Mouse (Mus musculus): ENCODE data around the gene Pax2. TPM values are rescaled to one million over a fixed set of nuclear protein-coding genes. Genes with fewer than 3 reads are reported as not detected.

Pax2 gene
- polyA plus RNA-seq, 1 experiment: not detected

DNA sequence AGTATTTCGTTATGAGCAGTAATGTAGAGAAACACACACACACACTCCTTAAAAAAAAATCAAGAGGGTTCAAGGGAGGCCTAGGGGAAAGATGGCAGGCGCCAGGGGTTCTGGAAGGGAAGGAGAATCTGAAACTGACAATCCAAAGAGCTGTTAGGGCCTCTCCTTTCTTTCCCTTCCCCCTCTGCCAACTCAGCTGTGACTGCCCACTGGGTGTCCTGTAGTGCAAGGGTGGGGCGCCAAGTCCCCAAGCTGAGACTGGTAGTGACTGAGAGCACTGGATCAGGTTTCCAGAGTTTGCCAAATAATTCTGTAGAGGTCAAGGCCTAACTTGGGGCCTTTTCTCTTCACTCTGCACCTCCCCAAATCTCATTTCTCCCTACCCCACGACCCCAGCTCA lies 8.4 kb upstream of the Pax2 start:
- Histone ChIP-seq H3K4me1 (ENCODE audit: control insufficient read depth, insufficient read depth, low read length) (no peaks in the 10 kb centered on the region), H3K4me3 (ENCODE audit: insufficient read depth, low read length) (no peak overlapping the region), H3K27ac (ENCODE audit: insufficient read depth, low read length) (no peak overlapping the region)
- TF ChIP-seq POLR2A (IDR thresholded peaks at IDR 0.05; ENCODE audit: low read depth, low read length) (no peak), CTCF (IDR thresholded peaks at IDR 0.05; ENCODE audit: borderline replicate concordance, insufficient read depth, low read length) (no peak)

DNA sequence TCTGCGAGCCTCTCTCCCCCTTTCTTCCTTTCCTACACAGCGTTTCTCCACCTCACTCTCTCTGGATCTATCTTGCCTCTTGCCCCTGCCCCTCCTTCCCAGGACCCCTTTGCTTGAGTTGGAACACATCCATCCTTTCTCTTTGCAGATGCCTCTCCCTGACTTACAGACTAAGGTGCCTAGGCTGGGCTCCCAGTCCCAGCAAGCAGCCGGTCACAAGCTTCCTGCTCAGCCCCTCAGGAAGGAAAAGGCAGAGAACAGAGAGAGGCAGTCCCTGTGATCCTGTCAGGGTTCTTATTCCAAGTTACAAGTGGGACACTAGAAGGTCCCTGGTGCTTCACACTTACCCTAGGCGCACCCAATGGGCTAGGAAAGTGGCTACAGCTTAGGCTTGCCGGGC lies 7.6 kb upstream of the Pax2 start:
- TF ChIP-seq POLR2A (IDR thresholded peaks at IDR 0.05; ENCODE audit: low read depth, low read length): no peak
- TF ChIP-seq CTCF (IDR thresholded peaks at IDR 0.05; ENCODE audit: borderline replicate concordance, insufficient read depth, low read length): no peak
- Histone ChIP-seq H3K27ac (ENCODE audit: insufficient read depth, low read length) (no peak overlapping the region), H3K4me1 (ENCODE audit: control insufficient read depth, insufficient read depth, low read length) (no peaks in the 10 kb centered on the region), H3K4me3 (ENCODE audit: insufficient read depth, low read length) (no peak overlapping the region)

DNA sequence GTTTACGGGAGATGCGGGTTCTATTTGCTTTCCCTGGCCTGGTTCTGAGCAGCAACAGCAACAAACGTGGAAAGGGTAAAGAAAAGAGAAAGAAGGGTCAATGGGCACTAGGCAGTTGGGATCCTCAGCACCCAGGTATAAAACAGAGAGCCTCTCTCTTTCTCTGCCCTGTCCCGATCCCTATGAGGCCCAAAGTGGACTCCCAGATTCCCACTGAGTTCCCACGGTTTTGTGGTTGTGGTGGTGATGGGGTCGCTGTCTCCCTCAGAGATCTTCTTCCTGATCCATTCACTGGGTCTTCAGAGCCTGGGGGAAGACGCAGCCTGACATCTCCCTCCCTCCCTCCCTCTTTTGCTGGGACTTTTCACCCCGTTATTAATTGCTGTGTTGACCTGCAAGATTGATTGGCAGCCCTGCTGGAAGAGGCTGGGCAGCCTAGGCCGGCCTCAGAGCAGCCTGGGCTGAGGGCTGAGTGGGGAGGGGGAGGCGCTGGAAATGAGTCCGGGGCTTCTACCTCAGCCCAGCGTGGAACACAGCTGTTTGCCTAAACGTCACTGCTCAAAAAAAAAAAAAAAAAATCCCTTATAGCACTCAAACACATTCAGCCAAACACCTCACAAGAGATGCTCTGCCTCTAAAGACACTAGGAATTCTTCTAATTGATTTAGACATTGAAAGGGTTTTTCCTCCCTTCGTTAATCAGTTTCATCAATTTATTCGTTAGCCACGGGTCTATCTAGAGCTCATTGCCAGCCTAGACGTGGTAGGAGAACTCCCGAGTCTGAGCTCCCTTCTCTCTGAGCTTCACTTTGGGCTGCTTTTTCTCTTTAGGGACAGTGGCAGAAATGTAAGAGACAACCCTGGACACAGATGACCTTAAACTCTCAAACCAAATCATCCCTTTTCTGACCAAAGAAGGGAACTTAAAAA lies 6.5 kb upstream of the Pax2 start:
- no peak overlapping the region for H3K4me3 ChIP-seq (ENCODE audit: insufficient read depth, low read length)
- no peaks in the 10 kb centered on the region for H3K4me1 ChIP-seq (ENCODE audit: control insufficient read depth, insufficient read depth, low read length)
- TF ChIP-seq CTCF (IDR thresholded peaks at IDR 0.05; ENCODE audit: borderline replicate concordance, insufficient read depth, low read length): no peak
- TF ChIP-seq POLR2A (IDR thresholded peaks at IDR 0.05; ENCODE audit: low read depth, low read length): no peak
- H3K27ac ChIP-seq (ENCODE audit: insufficient read depth, low read length): no peak overlapping the region

DNA sequence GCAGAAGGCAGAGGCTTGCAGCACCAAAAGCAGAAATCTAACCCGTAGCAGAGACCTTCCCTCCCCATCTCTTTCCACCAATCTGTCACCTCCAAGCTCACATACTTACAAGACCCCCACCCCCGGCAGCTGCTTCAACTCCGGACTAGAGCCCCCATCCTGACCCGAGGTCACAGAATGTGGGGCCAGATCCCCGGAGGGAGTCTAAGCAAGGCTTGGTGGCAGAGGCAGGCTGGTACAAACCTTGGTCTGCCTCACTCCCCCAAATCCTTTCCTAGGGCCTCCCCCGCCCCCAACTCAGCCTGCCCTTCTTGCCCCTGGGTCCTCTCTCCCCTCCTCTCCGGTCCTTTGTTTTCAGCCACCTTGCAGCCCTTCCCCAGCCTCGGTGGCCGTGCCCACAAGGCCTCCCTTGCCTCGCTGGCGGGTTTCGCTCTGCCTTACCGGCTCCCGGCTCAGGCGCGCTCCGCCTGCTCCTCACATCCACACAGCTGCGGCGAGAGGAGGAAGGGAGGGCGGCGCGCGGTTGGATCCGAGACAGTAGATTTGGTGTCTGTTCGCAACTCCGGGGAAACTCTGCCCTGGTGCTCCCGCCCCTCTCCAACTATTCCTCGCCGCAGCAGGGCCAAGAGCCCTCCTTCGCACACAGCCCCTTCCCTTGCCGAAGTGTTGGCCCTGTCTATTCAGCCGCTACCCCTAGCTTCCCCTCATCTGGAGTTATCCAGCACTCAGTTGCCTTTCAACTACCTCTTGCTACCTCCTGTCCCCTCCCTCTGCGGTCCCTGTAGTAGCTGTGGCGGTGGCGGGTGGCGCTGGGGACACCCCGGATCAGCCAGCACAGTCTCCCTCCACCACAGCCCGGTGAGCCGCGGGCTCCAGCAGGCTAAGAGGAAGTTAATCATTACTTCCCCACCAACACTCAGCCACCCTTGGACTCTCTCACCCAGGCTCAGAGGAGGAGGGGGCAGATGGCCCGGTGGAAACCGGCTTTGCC lies 5.5 kb upstream of the Pax2 start:
- no peak for TF ChIP-seq POLR2A (IDR thresholded peaks at IDR 0.05; ENCODE audit: low read depth, low read length)
- no peak for TF ChIP-seq CTCF (IDR thresholded peaks at IDR 0.05; ENCODE audit: borderline replicate concordance, insufficient read depth, low read length)
- no peak overlapping the region for H3K4me3 ChIP-seq (ENCODE audit: insufficient read depth, low read length)
- no peak overlapping the region for H3K27ac ChIP-seq (ENCODE audit: insufficient read depth, low read length)
- H3K4me1 ChIP-seq (ENCODE audit: control insufficient read depth, insufficient read depth, low read length): no peaks in the 10 kb centered on the region

DNA sequence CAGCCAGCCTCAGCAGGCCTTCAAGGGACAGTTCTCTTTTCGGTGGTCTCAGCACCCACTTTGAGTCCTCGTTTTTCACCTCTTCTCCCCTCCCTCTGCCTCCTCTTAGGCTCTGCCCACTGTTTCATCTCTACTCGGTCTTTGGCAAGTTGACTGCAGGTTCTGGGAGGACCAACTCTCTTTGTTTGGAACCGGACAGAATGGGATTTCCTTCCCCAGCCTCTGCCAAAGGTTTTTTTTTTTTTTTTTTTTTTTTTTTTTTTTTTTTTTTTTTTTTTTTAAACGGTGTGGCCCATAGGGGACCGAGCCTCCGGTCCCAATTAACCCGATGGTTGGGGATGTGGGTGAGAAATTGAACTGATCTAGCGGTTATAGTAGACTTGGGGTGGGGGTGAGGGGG lies 4.8 kb upstream of the Pax2 start:
- TF ChIP-seq POLR2A (IDR thresholded peaks at IDR 0.05; ENCODE audit: low read depth, low read length) (no peak), CTCF (IDR thresholded peaks at IDR 0.05; ENCODE audit: borderline replicate concordance, insufficient read depth, low read length) (no peak)
- H3K27ac ChIP-seq (ENCODE audit: insufficient read depth, low read length): no peak overlapping the region
- H3K4me1 ChIP-seq (ENCODE audit: control insufficient read depth, insufficient read depth, low read length): 0 out of 2 replicates have a peak, but pooled peaks cover 4% of the 10 kb centered on the region
- H3K4me3 ChIP-seq (ENCODE audit: insufficient read depth, low read length): no peak overlapping the region

DNA sequence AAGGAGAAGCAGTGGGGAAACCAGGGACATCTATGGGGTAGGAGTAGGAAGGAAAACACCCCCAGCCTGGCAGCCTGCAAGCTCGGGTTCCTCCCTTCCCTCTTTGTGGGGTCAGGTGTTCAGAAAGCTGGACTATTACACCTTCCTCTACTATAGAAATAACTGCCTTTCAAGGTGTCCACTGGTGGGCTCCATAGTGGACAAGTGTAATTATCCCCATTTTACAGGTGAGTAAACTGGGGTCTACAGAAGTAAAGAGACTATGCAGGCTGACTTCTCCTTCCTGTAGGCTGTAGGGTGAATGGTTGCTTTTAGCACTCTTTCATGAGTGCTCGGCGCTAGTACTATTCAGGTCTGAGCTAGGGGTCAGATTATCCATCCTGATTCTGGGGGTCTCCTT lies 4.3 kb upstream of the Pax2 start:
- TF ChIP-seq CTCF (IDR thresholded peaks at IDR 0.05; ENCODE audit: borderline replicate concordance, insufficient read depth, low read length): no peak
- TF ChIP-seq POLR2A (IDR thresholded peaks at IDR 0.05; ENCODE audit: low read depth, low read length): no peak
- Histone ChIP-seq H3K4me1 (ENCODE audit: control insufficient read depth, insufficient read depth, low read length) (0 out of 2 replicates have a peak, but pooled peaks cover 4% of the 10 kb centered on the region), H3K27ac (ENCODE audit: insufficient read depth, low read length) (no peak overlapping the region), H3K4me3 (ENCODE audit: insufficient read depth, low read length) (no peak overlapping the region)

DNA sequence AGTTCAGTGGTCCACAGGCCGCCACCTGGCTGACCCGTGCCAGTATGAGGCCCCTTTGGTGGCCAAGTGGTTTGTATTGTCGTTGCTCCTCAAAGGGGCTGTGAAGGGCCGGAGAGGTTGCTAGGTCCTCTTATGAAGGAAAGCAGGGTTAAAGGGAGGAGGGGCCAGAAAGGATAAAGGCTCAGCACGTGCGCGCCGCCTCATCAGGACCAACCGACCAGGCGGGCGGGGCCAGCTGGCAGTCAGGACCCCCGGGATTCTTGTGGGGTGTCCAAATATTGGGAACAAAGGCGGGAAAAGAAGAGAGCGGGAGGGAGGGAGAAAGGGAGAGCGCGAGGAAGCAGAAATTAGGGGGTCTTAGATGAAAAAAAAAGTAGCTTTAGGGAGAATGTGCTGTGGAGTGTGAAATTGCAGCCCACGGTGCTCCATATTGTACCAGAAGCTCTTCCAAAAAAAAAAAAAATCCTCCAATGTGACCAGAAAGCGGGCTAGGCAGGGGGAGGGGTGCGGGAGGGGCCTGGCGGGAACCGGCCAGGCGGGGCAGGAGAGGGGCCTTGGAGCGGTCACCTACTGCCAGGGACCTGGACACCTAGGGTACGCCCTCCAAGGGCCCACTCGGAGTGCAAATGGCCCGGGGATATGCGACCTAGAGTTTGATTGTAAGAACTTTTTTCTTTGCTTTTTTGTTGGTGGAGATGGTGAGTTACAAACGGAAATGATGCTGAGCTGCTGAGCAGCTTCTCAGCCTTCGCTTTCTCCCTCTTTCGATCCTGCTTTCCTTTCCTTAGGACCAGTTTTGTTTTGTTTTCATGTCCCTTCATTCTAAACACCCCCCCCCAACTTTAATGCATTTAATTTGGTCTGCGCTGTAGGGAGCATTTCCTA lies 3.5 kb upstream of the Pax2 start:
- TF ChIP-seq POLR2A (IDR thresholded peaks at IDR 0.05; ENCODE audit: low read depth, low read length) (no peak), CTCF (IDR thresholded peaks at IDR 0.05; ENCODE audit: borderline replicate concordance, insufficient read depth, low read length) (no peak)
- H3K27ac ChIP-seq (ENCODE audit: insufficient read depth, low read length): no peak overlapping the region
- H3K4me1 ChIP-seq (ENCODE audit: control insufficient read depth, insufficient read depth, low read length): 0 out of 2 replicates have a peak, but pooled peaks cover 4% of the 10 kb centered on the region
- H3K4me3 ChIP-seq (ENCODE audit: insufficient read depth, low read length): no peak overlapping the region

DNA sequence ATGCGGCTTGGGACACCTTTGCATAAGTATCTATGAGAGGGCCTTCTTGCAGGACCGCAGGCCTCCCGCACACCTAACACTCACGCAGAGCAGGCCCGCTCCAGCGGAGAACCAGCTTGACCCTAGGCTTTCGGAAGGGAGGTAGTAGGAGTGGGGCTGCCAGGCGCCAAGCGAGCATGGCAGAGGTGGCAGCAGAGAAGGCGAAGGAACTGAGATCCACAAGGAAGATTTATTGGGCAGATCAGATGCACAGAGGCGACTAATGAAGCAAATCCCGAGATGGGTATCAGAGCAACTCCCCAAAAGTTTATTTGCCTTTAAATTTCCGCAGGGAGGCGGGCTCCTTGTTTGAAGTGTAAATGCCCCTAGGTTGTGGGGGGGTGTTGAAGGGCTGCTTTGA lies 2.5 kb upstream of the Pax2 start:
- TF ChIP-seq POLR2A (IDR thresholded peaks at IDR 0.05; ENCODE audit: low read depth, low read length) (no peak), CTCF (IDR thresholded peaks at IDR 0.05; ENCODE audit: borderline replicate concordance, insufficient read depth, low read length) (no peak)
- Histone ChIP-seq H3K4me1 (ENCODE audit: control insufficient read depth, insufficient read depth, low read length) (0 out of 2 replicates have a peak, but pooled peaks cover 4% of the 10 kb centered on the region), H3K27ac (ENCODE audit: insufficient read depth, low read length) (no peak overlapping the region), H3K4me3 (ENCODE audit: insufficient read depth, low read length) (no peak overlapping the region)
